Mouse (Mus musculus) left cerebral cortex, postnatal 10 days (tissue): ENCODE measurements at regions not wholly inside any gene's neighbourhood (a gene's known extent, or its start where the extent isn't known, plus 50 kb on each side); places are given as distances from the start of the nearest gene placed in this dataset.

Experiments
- DNase-seq, 2 experiments: peaks; one replicate each; pipeline ENCODE4 v3.0.0; 2021 to 2022; ENCODE audit warnings: low spot score in 2 of 2, mixed read lengths in 1 of 2; ENCODE audit errors: extremely low spot score in 1 of 2
- intact Hi-C: fragments of 180-260 bp; cut with DNase I; formaldehyde crosslinking; loops from one replicate; pipeline ENCODE4 v1.15.1; 2025

DNA sequence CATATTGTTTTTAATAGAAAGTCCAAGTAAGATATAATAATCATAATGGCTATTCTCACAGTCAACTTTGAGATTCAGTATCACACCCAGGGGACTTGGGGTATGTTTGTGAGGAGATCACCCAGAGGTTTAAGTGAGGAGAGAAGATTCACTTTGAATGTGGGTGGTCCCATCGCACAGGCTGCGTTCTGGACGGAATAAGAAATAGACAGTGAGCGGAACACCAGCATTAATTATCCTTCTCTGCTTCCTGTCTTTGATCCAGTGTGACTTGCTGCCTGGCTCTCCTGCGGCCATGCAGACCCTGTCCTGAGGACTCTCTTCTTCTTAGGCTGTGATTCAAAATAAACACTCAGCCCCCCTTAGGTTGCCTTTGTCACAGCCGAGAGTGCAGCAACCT lies 60.6 kb upstream of the Kras start:
- intact Hi-C loops: no loop called here
- DNase-seq: no peak

- intact Hi-C loops: no loop called here
- no peak for DNase-seq
These were observed 59.0 kb upstream of the Kras start for GRCm38 (mm10) chr6:145309025-145309424.

DNA sequence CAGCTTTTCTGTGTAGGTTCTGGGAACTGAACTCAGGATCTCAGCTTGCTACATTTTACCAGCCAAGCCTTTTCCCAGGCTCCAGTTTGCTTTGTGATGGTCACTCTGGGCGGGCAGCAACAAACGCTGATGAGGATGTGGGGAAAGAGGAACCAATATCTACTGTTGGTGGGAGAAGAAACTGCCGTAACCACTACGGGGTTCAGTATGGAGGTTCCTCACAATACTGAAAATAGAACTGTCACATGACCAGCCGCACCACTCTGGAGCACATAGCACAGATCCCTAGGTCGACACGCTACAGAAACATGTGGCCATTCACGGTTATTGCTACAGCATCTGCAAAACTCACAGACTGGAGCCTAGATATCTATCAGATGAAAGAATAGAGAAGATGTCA lies 57.2 kb upstream of the Kras start:
- intact Hi-C loops: loop anchor here (2.0 kb wide), 1 partner anchor 34 kb away; no protein-coding TSS in a partner anchor
- DNase-seq: no peak

GRCm38 (mm10) chr6:145306331-145307124 lies 56.5 kb upstream of the Kras start:
- intact Hi-C loops: loop anchor here (2.0 kb wide), 1 partner anchor 34 kb away; no protein-coding TSS in a partner anchor
- peak; percentile 44 to 66 for DNase-seq

- intact Hi-C loops: loop anchor here (2.0 kb wide), 1 partner anchor 35 kb away; no protein-coding TSS in a partner anchor
These were observed 55.6 kb upstream of the Kras start for GRCm38 (mm10) chr6:145305669-145306068.

GRCm38 (mm10) chr6:145303641-145304070 lies 53.6 kb upstream of the Kras start:
- DNase-seq: peak; percentile 38 to 74
- intact Hi-C loops: loop anchor here (5.0 kb wide), 1 partner anchor 41 kb away; no protein-coding TSS in a partner anchor

More at GRCm38 (mm10) chr6:145305669-145306068, 55.6 kb upstream of the Kras start:
- DNase-seq: no peak

- peak in 1 of 2 experiments; percentile 50 for DNase-seq
- intact Hi-C loops: loop anchor here (5.0 kb wide), 1 partner anchor 41 kb away; no protein-coding TSS in a partner anchor
These were observed 53.0 kb upstream of the Kras start for GRCm38 (mm10) chr6:145302907-145303640.

- DNase-seq: no peak
- intact Hi-C loops: loop anchor here (5.0 kb wide), 1 partner anchor 40 kb away; no protein-coding TSS in a partner anchor
These were observed 52.1 kb upstream of the Kras start for GRCm38 (mm10) chr6:145302105-145302504.

GRCm38 (mm10) chr6:145300266-145300858 lies 50.3 kb upstream of the Kras start:
- intact Hi-C loops: loop anchor here (5.0 kb wide), 1 partner anchor 38 kb away; no protein-coding TSS in a partner anchor
- DNase-seq: no peak
